Mouse (Mus musculus): ENCODE results near the gene Pcx. TPM values are rescaled to one million over a fixed set of nuclear protein-coding genes. Genes with fewer than 3 reads are reported as not detected.

The Pcx gene
- 9.7 and 61.0 TPM in 2 replicates for polyA plus RNA-seq (2015; fragmentation: Nextera tagmentation; extraction: Ambion mirVana)

DNA sequence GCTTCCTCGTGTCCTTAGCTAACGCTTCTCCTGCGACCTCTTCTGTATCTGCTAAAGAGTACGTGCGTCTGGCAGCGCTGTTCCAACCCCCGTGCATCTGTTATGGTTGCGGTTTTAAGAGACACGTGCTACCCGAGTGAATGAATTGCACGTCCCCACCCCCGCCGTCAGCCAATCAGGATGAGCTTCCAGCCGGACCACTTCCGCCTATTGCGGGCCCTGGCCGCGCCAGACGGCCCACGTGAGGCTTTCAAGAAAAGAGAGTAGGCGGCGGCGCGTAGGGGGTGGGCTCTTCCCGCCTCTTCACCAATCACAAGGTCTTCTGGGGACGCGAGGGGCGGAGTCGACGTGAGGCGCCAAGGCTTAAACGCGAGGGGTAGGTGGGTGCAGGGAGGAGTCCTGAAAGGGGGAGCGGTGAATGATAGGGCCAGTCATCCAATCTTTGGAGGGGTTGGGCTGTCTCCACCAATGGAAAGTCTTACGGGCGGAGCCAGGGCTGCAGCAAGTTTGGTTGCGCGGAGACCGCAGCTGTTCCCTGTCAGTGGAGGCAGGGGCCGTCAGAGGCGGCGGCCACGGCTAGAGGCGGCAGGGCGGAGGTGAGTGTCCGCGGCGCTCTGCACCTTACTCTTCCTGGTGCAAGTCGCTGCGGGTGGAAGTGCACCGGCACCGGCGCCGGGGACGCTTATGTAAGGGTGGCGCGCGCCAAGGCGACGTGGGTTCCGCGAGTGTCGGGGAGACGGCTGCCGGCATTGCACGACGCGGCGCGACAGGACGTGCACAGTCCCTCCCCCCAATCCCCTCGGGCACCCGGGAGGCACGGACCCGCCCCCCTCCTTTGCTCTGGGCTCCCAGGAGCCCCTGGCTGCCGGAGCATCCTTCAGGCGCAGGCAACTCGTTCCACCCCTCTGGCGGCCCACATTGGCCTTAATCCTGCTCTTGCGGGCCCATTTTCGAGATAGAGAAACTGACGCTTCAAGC lies at the start of gene Pcx:
TSS of gene Pcx (plus strand) at position 487 of the 978 bp plus-strand sequence.

DNA sequence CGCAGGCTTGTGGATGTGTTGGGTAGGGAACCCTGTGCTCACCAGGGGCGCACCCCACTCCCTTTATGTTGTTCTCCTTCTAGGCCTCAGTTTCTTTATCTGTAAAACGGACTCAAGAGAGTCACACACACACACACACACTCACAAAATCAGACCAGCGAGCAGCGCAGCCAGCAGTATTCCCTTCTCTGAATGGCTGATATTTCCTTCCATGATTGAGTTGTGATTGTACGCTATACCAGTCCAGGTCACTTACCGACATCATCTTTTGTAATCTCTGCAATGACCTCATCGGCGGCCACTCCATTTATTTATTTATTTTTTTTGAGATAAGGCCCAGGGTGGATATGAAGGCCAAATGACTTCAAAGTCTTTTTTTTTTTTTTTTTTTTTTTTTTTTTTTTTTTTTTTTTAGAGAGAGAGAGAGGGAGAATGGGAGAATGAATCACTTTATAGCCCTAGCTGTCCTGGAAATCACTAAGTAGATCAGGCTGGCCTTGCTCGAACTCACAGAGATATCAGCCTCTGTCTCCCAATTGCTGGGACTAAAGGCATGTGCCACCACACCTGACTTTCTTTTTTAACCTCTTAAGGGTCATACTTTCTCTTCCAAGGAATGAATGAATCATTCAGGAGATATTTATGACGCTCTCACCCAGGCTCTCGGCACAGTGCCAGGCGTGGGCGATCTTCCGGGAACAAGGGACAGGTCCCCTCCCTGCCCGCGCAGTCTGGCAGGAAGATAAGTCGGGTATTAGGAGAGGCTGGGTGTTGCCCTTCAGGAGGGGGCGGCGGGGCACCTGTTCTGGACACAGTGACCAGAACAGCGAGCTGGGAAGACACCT lies 32.7 kb upstream of the Pcx start, which contains the start of gene Syt12:
TSS of gene Syt12 (minus strand) at position 103 of the 845 bp plus-strand sequence.

DNA sequence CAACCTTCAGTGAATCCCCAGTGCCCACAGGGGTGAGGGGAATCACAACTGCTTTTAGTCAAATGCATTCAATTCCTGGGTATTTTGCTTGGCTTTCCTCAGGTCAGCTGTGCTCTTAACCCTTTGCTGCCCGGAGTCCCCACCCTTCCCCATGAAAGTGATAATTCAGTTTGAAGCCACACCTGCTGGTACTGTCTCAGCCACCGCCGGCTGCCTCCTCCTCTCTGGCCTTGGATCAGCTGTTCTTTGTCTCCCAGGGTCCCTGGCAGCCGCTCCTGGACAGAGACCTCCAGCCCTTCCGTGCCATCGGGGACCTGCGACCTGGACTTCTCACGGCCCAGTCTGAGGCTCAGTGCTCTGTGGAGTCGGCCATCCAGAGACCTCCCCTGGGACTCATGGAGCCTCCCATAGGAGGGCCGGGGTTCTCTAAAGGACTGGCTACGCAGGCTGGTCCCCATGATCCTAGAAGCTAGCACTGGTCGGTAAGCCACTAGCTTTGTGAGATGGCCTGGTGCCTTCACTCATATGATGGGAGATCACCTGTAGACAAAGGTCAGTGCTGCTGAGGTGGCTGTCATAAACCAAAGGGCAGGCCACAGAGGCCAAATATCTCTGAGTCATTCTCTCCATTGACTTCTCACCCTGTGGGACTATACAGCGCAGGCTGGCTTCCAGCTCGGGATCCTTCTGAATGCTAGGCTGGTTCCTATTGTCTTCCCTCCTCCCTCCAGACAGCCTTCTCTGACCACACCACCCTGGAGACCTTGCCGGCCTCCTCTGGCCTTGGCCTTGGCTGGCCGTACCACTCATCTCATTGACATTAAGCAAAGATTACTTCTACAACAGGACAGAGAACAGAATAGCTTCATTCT lies 12.0 kb upstream of the Pcx start, which contains the start of gene 2010003K11Rik:
TSS of gene 2010003K11Rik (minus strand) at position 522 of the 872 bp plus-strand sequence.

DNA sequence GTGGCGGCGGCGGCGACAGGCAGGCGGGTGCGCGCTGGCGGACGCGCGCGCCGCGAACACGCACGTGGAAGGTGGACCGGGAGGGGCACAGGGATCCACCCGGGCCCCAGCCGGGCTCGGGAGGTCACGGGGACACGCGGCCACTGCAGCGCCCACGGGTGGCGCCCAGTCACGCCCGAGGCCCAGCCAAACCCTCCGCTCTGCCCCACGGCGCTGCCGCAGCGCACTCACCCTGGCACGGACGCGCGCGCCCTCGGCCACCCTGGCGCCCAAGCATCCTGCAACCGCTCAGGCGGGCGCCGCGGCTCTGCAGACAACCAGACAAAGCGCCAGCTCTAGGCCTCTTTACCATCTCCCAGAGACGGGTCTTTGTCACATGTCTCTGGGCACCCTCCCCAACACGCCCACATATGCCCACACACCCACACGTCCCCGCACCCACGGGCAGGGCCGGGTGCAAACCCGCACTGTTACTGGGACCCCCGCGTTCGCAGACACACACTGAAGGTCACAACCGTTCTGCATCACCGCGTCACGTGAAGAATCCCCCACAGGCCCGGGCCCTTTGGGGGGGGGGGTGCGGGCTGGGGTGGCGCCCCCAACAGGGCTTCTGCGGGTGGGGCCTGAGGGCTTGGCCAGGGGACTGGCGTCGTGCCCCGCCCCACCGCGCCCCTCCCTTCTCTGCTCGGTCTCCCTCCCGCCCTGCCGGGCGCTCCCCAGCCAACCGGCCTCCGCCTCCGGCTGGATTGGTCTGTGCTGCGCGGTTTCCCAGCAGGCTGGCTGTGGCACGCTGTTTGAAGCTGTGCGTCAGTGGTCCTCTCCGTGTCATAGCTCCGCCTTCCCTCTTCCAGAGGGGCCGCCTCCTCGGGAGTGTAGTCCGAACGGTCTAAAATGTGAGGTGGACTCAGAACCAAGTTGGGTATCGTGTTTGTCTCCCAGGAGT lies 105.2 kb downstream of the Pcx start, which contains the start of gene Lrfn4:
TSS of gene Lrfn4 (minus strand) at position 517 of the 943 bp plus-strand sequence.

DNA sequence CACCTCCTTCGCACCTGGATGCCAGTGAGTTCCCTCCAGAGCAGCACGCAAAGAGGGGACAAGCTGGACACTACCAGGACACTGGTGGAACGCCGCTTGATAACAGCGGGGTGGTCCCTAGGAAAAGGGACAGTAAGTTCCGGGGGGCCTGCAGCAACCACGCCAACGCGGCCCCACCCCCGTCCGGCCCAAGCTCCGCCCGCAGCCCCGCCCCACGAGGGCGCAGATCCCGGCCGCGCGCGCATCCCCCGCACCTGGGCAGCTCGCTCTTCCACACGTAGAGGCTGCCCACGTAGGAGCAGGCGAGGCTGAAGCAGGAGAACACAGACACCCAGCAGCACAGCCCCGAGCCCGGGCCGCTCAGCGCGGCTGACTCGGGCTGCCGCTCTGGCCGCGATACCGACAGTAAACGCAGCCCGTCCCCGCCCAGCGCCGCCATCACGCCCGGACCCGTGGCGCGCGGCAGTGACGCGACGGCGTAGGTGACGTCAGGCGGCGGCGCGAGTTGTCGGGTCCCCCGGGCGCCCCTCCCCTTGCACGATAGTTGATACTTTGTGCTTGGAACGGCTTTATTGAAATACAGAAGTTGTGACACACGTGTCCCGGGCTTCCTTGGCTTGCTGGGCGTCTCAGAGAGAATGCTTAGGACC lies 115.0 kb downstream of the Pcx start, which contains the start of gene Rce1:
TSS of gene Rce1 (minus strand) at position 463 of the 650 bp plus-strand sequence.

Small RNA genes within 50 kb of the gene (microRNA-seq; reads per million reads assigned to microRNA genes)
- gene Mir6986: 0.42 to 0.51 reads per million in 2 experiments

Other genes starting within 250 kb of the Pcx start
- gene Ssh3, start 241.3 kb upstream of the Pcx start, polyA plus RNA-seq (2015; fragmentation: Nextera tagmentation; extraction: Ambion mirVana): 1.6 and 3.1 TPM in 2 replicates
- gene Ankrd13d, start 227.3 kb upstream of the Pcx start, polyA plus RNA-seq (2015; fragmentation: Nextera tagmentation; extraction: Ambion mirVana): 0.84 and 0.95 TPM in 2 replicates
- gene Grk2, start 204.2 kb upstream of the Pcx start, polyA plus RNA-seq (2015; fragmentation: Nextera tagmentation; extraction: Ambion mirVana): 6.6 and 7.6 TPM in 2 replicates
- gene Kdm2a, start 112.2 kb upstream of the Pcx start, polyA plus RNA-seq (2015; fragmentation: Nextera tagmentation; extraction: Ambion mirVana): 16.5 and 17.4 TPM in 2 replicates
- gene Rhod, start 71.0 kb upstream of the Pcx start, polyA plus RNA-seq (2015; fragmentation: Nextera tagmentation; extraction: Ambion mirVana): 7.7 and 8.7 TPM in 2 replicates
- gene Syt12, start 33.0 kb upstream of the Pcx start, polyA plus RNA-seq (2015; fragmentation: Nextera tagmentation; extraction: Ambion mirVana): 0.50 and 1.0 TPM in 2 replicates
- 1.4 TPM in 1 of 2 replicates, not detected in the other for gene 2010003K11Rik, start 11.9 kb upstream of the Pcx start, polyA plus RNA-seq (2015; fragmentation: Nextera tagmentation; extraction: Ambion mirVana)
- 1.9 and 2.0 TPM in 2 replicates for gene Lrfn4, start 105.2 kb downstream of the Pcx start, polyA plus RNA-seq (2015; fragmentation: Nextera tagmentation; extraction: Ambion mirVana)
- gene Rce1, start 115.2 kb downstream of the Pcx start, polyA plus RNA-seq (2015; fragmentation: Nextera tagmentation; extraction: Ambion mirVana): 24.3 and 24.4 TPM in 2 replicates
- gene Gm960, start 188.2 kb downstream of the Pcx start, polyA plus RNA-seq (2015; fragmentation: Nextera tagmentation; extraction: Ambion mirVana): 1.0 and 1.3 TPM in 2 replicates
- 0.27 and 0.33 TPM in 2 replicates for gene Sptbn2, start 200.7 kb downstream of the Pcx start, polyA plus RNA-seq (2015; fragmentation: Nextera tagmentation; extraction: Ambion mirVana)
- gene Rbm4b, start 246.0 kb downstream of the Pcx start, polyA plus RNA-seq (2015; fragmentation: Nextera tagmentation; extraction: Ambion mirVana): 17.3 and 20.0 TPM in 2 replicates

Measured in skeletal muscle tissue, postnatal 0 days (tissue).